Mouse (Mus musculus): ENCODE results near the gene Ptpn1. TPM values are rescaled to one million over a fixed set of nuclear protein-coding genes. Genes with fewer than 3 reads are reported as not detected.

Ptpn1 gene
- polyA plus RNA-seq (2012; rRNA removed), result 36.1 and 37.2 TPM in 2 replicates

DNA sequence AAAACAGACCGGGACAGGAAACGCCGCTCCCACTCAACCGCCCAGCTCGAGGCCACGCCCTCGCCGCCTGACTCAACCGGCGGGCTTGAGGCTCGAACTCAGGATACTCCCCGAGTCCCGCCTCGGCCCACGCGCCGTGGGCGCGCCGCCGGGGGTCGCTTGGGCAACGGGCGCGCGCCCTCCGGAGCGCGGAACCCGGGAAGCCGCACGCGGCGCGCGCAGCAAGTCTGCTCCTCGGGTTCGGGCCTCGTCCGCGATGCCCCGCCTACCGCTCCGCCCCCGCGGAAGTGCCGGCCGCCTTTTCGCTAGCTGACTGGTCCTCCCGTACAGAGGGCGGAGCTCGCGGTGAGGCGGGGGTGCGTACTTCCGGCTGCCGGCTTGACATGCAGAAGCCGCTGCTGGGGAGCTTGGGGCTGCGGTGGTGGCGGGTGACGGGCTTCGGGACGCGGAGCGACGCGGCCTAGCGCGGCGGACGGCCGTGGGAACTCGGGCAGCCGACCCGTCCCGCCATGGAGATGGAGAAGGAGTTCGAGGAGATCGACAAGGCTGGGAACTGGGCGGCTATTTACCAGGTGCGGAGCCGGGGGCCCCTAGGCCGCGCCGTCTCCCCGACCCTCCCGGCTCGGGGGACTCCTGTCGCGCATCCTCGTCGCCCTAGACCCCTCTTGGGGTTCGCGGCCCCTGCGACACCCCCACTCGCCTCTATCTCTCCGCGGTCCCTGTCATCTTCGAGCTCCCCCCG, at the start of gene Ptpn1:
Ptpn1 (plus strand) TSS at position 73 of the 742 bp plus-strand sequence.
- TF ChIP-seq POLR2A (IDR thresholded peaks at IDR 0.05; ENCODE audit: extremely low read depth, insufficient read depth, low read length) (peak; percentile 79; the same call in 1 of the 2 replicates), CTCF (IDR thresholded peaks at IDR 0.05; ENCODE audit: extremely low read depth, insufficient read depth, low read length) (no peak)
- Histone ChIP-seq H3K4me3 (ENCODE audit: insufficient read depth, low read length) (peak within 1 kb of the TSS; percentile 94), H3K27ac (ENCODE audit: insufficient read depth, low read length) (peak within 1 kb of the TSS; percentile 82), H3K4me1 (ENCODE audit: control insufficient read depth, insufficient read depth, low read length) (peaks cover 7% of the 10 kb centered on the region)

DNA sequence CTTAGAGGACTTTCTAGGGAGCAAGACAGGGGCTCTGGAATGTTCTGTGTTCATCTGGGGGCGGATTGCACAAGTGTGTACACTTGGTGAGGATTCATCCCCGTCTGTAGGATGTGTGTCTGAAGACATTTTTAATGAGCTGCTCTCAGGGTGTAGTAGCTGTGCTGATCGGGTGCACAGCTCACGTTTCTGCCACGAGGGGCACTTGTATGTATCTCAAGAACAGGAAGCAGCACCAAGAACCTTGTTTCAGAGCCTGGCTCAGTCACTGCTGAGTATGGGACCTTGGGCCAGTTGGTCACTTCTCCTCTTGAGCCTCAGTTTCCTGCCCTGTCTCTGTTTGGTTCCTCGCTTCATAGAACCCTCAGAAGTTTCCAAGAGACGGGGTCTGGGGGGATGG, 45.4 kb upstream of the Ptpn1 start:
- TF ChIP-seq POLR2A (IDR thresholded peaks at IDR 0.05; ENCODE audit: extremely low read depth, insufficient read depth, low read length) (no peak), CTCF (IDR thresholded peaks at IDR 0.05; ENCODE audit: extremely low read depth, insufficient read depth, low read length) (no peak)
- Histone ChIP-seq H3K27ac (ENCODE audit: insufficient read depth, low read length) (no peak overlapping the region), H3K4me1 (ENCODE audit: control insufficient read depth, insufficient read depth, low read length) (no peaks in the 10 kb centered on the region), H3K4me3 (ENCODE audit: insufficient read depth, low read length) (no peak overlapping the region)

DNA sequence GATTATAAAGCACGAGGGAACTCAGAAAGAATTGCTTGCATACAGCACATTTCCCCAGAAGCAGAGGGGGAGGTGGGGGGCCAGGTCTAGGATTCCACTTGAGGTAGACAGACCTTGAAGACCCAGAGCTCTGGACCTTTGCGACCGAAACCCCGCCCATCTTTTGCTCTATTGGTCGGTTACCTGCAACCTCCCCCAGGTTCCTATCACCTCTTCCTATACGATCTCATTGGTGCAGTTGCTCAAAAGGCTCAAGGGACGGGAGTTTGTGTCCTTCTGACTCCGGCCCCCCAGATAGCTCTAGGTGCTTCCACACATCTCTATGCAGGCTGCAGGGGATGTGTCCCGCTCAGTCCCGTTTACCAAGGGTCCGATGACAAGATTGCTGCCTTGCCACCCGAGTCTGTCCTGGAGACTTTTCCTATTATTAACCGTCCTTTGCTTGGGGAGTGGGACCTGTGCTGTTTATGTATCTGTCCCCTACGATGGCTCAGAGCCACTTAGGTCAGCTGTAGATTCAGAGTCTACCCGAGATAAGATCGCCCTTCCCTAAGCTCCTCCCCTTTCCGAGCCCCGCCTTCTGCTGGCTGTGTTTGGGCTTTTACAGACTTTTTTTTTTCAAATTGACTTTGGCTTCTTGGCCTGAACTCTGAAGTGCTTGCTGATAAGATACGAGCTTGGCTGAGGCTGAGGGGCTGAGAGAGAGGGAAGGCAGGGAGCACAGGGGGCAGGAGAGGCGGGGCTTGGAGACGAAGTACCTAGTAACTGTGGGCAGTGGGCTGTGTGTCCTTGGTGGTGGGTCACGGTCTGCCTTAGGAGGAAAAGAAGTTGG, 44.1 kb upstream of the Ptpn1 start:
- Histone ChIP-seq H3K27ac (ENCODE audit: insufficient read depth, low read length) (no peak overlapping the region), H3K4me1 (ENCODE audit: control insufficient read depth, insufficient read depth, low read length) (no peaks in the 10 kb centered on the region), H3K4me3 (ENCODE audit: insufficient read depth, low read length) (no peak overlapping the region)
- TF ChIP-seq CTCF (IDR thresholded peaks at IDR 0.05; ENCODE audit: extremely low read depth, insufficient read depth, low read length) (no peak), POLR2A (IDR thresholded peaks at IDR 0.05; ENCODE audit: extremely low read depth, insufficient read depth, low read length) (no peak)

DNA sequence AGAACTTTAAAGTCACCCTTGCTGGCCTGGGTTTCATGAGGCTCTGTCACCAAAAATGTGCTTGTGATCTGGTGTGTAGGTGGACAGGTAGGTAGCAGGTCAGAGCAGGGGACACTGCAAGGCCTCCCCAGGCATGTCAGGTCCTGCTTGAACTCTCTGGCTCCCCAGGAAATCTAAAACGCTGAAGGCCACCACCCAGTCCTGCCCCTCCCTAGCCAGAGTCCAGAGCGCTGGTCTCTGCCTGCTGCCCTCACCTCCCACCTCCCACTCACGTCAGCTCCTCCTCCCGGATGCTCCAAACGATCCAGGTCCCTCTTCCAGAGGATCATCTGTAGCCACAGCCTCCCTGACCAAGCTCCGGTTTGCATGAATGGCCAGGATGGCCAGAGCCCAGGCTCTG, 43.0 kb upstream of the Ptpn1 start:
- Histone ChIP-seq H3K4me1 (ENCODE audit: control insufficient read depth, insufficient read depth, low read length) (no peaks in the 10 kb centered on the region), H3K27ac (ENCODE audit: insufficient read depth, low read length) (no peak overlapping the region), H3K4me3 (ENCODE audit: insufficient read depth, low read length) (no peak overlapping the region)
- no peak for TF ChIP-seq CTCF (IDR thresholded peaks at IDR 0.05; ENCODE audit: extremely low read depth, insufficient read depth, low read length)
- no peak for TF ChIP-seq POLR2A (IDR thresholded peaks at IDR 0.05; ENCODE audit: extremely low read depth, insufficient read depth, low read length)

DNA sequence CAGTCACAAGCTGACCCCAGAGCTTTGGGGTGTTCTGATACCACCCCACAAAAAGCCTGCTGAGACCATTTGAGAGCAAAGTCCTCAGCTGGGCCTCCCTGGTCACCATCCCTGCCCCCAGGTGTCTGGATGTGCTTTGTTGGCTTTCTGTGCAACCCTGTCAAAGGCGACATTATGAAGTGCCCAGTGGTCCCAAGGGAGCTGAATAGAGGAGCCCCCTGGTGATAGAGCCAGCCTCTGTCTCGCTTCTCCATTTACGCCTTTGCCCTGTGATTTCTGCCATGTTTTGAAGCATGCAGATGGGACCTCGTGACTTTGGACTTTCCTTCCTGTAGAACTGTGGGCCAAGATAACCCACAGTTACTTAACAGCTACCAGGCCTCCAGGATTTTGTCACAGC, 42.0 kb upstream of the Ptpn1 start:
- H3K27ac ChIP-seq (ENCODE audit: insufficient read depth, low read length), result no peak overlapping the region
- TF ChIP-seq CTCF (IDR thresholded peaks at IDR 0.05; ENCODE audit: extremely low read depth, insufficient read depth, low read length) (no peak), POLR2A (IDR thresholded peaks at IDR 0.05; ENCODE audit: extremely low read depth, insufficient read depth, low read length) (no peak)

DNA sequence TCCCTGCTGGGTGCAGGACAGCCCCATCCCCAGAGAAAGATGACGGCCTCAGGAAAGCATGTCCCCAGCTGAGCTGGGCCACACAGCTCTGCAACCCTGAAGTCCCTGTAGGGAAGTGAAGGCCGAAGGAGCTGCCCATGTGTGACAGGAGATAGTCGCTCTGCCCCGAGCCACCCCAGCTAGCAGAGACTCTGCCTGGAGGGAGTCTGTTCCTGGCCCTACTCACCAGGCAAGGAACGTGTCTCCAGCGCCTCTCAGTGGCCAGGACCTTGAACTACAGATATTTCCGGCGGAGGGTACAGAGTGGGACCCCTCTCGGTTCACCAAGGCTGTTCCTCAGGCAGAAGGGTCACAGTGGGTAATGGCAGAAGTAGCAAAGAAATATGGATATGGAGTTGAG, 39.9 kb upstream of the Ptpn1 start:
- TF ChIP-seq CTCF (IDR thresholded peaks at IDR 0.05; ENCODE audit: extremely low read depth, insufficient read depth, low read length) (peak; percentile 66), POLR2A (IDR thresholded peaks at IDR 0.05; ENCODE audit: extremely low read depth, insufficient read depth, low read length) (no peak)

More for the DNA sequence above, 42.0 kb upstream of the Ptpn1 start:
- no peaks in the 10 kb centered on the region for H3K4me1 ChIP-seq (ENCODE audit: control insufficient read depth, insufficient read depth, low read length)
- H3K4me3 ChIP-seq (ENCODE audit: insufficient read depth, low read length), result no peak overlapping the region

DNA sequence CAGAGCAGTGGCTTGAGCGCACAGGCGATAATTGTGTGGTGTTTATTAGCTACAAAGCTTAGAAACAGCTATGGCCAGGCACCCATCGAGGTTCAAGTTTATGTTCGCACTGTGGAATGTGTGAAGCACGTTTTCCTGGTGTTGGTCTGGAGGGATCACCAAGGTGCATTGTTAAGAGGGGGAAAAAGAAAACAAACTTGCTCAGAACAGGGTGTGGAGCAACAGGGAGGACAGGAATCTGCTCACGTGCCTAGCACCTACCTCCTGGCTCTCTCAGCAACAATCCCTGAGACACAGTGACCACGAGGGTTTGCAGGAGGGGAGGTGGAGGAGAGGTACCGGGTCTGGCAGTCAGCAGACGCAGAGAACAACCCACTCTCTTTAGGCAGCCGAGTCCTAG, 38.2 kb upstream of the Ptpn1 start:
- Histone ChIP-seq H3K4me3 (ENCODE audit: insufficient read depth, low read length) (no peak overlapping the region), H3K4me1 (ENCODE audit: control insufficient read depth, insufficient read depth, low read length) (no peaks in the 10 kb centered on the region), H3K27ac (ENCODE audit: insufficient read depth, low read length) (no peak overlapping the region)
- TF ChIP-seq POLR2A (IDR thresholded peaks at IDR 0.05; ENCODE audit: extremely low read depth, insufficient read depth, low read length), result no peak
- TF ChIP-seq CTCF (IDR thresholded peaks at IDR 0.05; ENCODE audit: extremely low read depth, insufficient read depth, low read length), result no peak

More for the DNA sequence above, 39.9 kb upstream of the Ptpn1 start:
- Histone ChIP-seq H3K27ac (ENCODE audit: insufficient read depth, low read length) (no peak overlapping the region), H3K4me1 (ENCODE audit: control insufficient read depth, insufficient read depth, low read length) (no peaks in the 10 kb centered on the region), H3K4me3 (ENCODE audit: insufficient read depth, low read length) (no peak overlapping the region)

DNA sequence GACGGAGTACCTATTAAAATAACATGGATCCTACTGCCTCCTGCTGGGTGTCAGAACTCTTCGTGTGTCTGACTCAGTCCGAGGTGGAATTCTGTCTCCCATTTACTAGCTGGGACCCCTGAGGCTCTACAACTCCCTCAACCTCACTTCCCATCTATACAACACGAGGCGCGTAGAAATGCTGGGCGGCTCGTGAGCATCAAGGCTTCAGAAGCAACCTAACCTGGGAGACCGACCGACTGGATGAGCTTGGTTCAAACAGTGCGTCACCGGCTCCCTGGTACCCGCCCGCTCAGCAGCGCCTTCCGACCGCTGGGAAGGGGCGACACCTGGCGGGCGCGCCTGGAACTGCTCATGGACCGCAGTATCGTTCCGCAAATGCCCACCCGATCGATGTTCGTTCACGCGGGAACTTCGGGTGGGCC, 36.9 kb upstream of the Ptpn1 start:
- TF ChIP-seq CTCF (IDR thresholded peaks at IDR 0.05; ENCODE audit: extremely low read depth, insufficient read depth, low read length) (peak; percentile 78), POLR2A (IDR thresholded peaks at IDR 0.05; ENCODE audit: extremely low read depth, insufficient read depth, low read length) (no peak)
- Histone ChIP-seq H3K4me1 (ENCODE audit: control insufficient read depth, insufficient read depth, low read length) (no peaks in the 10 kb centered on the region), H3K4me3 (ENCODE audit: insufficient read depth, low read length) (no peak overlapping the region; the same call in 1 of the 2 replicates), H3K27ac (ENCODE audit: insufficient read depth, low read length) (no peak overlapping the region)

DNA sequence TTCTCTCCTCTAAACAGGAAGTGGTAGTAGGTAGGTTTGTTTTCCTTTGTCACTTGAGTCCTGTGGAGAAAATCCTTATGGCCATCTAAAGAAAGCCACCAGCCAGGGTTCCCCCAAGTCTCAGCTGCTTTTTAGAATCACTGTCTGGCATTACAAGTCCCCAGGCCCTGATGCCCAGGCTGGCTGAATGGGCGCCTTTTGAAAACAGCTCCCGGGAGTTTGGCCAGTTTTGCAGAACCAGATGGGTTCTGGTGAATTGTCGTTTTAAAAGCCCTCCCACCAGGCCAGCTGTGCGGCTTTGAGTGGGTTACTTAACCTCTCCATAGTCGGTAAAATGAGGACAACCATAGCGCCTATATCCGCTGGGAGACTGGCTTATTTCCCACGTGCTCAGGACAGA, 34.0 kb upstream of the Ptpn1 start:
- Histone ChIP-seq H3K4me3 (ENCODE audit: insufficient read depth, low read length) (no peak overlapping the region), H3K4me1 (ENCODE audit: control insufficient read depth, insufficient read depth, low read length) (no peaks in the 10 kb centered on the region), H3K27ac (ENCODE audit: insufficient read depth, low read length) (no peak overlapping the region)
- TF ChIP-seq CTCF (IDR thresholded peaks at IDR 0.05; ENCODE audit: extremely low read depth, insufficient read depth, low read length), result no peak
- no peak for TF ChIP-seq POLR2A (IDR thresholded peaks at IDR 0.05; ENCODE audit: extremely low read depth, insufficient read depth, low read length)

Data from cortical plate, adult 2 months (tissue).